Mouse (Mus musculus): Measurements from ENCODE around the gene Wasf1. TPM values are rescaled to one million over a fixed set of nuclear protein-coding genes. Genes with fewer than 3 reads are reported as not detected.
A peak's percentile ranks its signal among the peaks of the same experiment; 100 is the strongest.

The Wasf1 gene
- polyA plus RNA-seq (2015; fragmentation: Nextera tagmentation; extraction: Ambion mirVana), result 15.9 and 21.0 TPM in 2 replicates

DNA sequence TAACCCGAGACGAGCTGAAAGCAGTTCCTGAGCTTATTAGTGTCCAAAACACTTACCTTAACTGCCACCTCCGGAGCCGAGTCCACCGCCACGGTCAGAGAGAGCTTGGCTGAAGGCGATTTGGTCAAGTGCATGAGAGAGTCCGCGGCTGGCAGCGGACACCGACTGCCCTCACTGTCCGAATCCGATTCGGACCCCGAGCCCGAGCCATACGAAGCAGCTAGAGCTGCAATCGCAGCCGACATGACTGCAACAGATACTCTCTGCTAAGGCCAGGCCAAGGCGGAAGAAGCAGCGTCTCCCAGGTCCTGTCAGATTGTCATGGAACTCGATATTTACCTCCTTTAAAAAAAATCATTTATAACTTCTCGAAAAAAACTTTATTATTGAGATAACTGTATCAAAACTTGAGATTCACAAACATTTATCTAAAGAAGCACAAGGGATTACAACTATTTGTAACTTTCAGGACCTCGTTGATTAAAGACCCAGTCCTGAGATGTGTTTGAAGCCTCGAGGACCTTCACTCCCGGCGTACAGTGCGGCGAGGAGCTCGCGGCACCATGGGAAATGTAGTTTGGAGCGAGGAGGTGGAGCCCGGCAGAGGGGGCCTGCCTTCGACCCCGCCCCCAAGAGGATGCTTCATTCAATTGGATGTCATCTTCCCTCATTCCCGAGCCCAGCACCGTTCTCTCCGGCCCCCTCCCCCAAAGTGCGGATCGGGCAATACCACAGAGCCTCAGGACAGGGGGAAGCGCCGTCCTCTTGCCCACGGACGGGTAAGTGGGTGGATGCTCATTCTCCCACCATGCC, at the start of gene Wasf1, which contains the start of gene Cdc40:
Wasf1 (plus strand) TSS at position 645 of the 813 bp plus-strand sequence.
Cdc40 (minus strand) TSS at position 481 of the 813 bp plus-strand sequence.
- Histone ChIP-seq H3K9ac (peak within 1 kb of the TSS; percentile 86), H3K36me3 (no peaks in the 10 kb centered on the region), H3K9me3 (replicated peaks) (no peaks in the 10 kb centered on the region), H3K27me3 (no peaks in the 10 kb centered on the region), H3K4me1 (peaks cover 16% of the 10 kb centered on the region), H3K4me3 (replicated peaks) (peak within 1 kb of the TSS; percentile 93), H3K4me2 (replicated peaks) (peak within 1 kb of the TSS; percentile 75), H3K27ac (replicated peaks) (peak within 1 kb of the TSS; percentile 96)
- peak; percentile 98 for ATAC-seq (ENCODE audit: insufficient number of reproducible peaks, low FRiP score, low TSS enrichment, low read depth)
- WGBS, result under 1% methylated on average over 44 of the region's 44 CpGs

GRCm38 (mm10) chr10:40840086-40840485, 43.2 kb upstream of the Wasf1 start:
- peaks cover 54% of the 10 kb centered on the region for H3K36me3 ChIP-seq
- 0 out of 2 replicates have a peak, but pooled peaks cover 3% of the 10 kb centered on the region for H3K4me1 ChIP-seq
- ATAC-seq (ENCODE audit: insufficient number of reproducible peaks, low FRiP score, low TSS enrichment, low read depth), result no peak
- no peak overlapping the region for H3K9ac ChIP-seq
- H3K27me3 ChIP-seq, result no peaks in the 10 kb centered on the region
- H3K27ac ChIP-seq (replicated peaks), result no peak overlapping the region
- no peak overlapping the region for H3K4me3 ChIP-seq (replicated peaks)
- 80% methylated on average over 5 of the region's 5 CpGs for WGBS
- no peaks in the 10 kb centered on the region for H3K9me3 ChIP-seq (replicated peaks)
- no peak overlapping the region for H3K4me2 ChIP-seq (replicated peaks)

DNA sequence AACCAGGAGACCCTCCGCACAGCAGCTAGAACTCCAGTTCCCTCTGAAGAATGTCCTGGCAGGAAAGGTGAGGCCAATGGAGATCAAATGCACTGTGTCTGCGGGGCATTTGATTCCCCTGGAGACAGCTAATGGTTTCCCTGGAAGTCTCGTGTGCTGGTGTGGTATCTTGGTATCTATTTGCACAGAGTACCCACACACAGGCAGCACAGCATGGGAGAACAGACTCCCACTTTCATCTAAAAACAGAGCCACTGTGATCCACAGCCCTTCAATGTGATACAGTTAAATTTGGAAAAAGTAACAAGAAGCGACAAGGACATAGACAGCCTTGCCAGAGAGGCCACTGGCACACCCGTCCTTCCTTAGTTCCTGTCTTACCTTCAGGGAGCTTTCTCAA, 39.4 kb upstream of the Wasf1 start:
- Histone ChIP-seq H3K27me3 (no peaks in the 10 kb centered on the region), H3K4me1 (0 out of 2 replicates have a peak, but pooled peaks cover 3% of the 10 kb centered on the region), H3K4me3 (replicated peaks) (no peak overlapping the region), H3K27ac (replicated peaks) (no peak overlapping the region), H3K4me2 (replicated peaks) (no peak overlapping the region), H3K9me3 (replicated peaks) (no peaks in the 10 kb centered on the region), H3K9ac (no peak overlapping the region), H3K36me3 (peaks cover 63% of the 10 kb centered on the region)
- no peak for ATAC-seq (ENCODE audit: insufficient number of reproducible peaks, low FRiP score, low TSS enrichment, low read depth)
- 69% methylated on average over 5 of the region's 5 CpGs for WGBS

DNA sequence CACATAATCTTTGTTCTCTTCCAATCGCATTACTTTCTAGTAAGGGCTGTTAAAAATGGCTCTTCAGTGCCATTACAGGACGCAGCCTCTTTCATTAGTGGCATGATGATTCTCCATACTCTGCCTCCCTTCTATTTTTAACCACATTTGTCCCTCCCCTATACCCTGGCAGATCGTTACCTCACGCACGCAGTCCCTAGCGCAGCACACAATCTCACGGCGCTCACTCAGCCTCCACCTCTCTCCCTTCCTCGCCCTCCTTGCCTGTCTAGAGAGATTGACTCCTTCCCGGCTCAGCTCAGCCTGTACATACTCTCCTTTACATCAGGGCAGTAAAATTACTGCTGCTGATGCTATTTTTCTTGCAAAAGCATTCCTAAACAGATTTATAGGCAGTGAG, 38.7 kb upstream of the Wasf1 start:
- H3K36me3 ChIP-seq, result peaks cover 66% of the 10 kb centered on the region
- no peak for ATAC-seq (ENCODE audit: insufficient number of reproducible peaks, low FRiP score, low TSS enrichment, low read depth)

GRCm38 (mm10) chr10:40845626-40846025, 37.6 kb upstream of the Wasf1 start:
- H3K4me2 ChIP-seq (replicated peaks), result no peak overlapping the region
- WGBS, result 74% methylated on average over 6 of the region's 6 CpGs
- no peak overlapping the region for H3K27ac ChIP-seq (replicated peaks)
- 0 out of 2 replicates have a peak, but pooled peaks cover 3% of the 10 kb centered on the region for H3K4me1 ChIP-seq
- peaks cover 60% of the 10 kb centered on the region for H3K36me3 ChIP-seq
- ATAC-seq (ENCODE audit: insufficient number of reproducible peaks, low FRiP score, low TSS enrichment, low read depth), result no peak
- no peak overlapping the region for H3K9ac ChIP-seq
- H3K4me3 ChIP-seq (replicated peaks), result no peak overlapping the region
- no peaks in the 10 kb centered on the region for H3K27me3 ChIP-seq
- no peaks in the 10 kb centered on the region for H3K9me3 ChIP-seq (replicated peaks)

More for the DNA sequence above, 38.7 kb upstream of the Wasf1 start:
- no peaks in the 10 kb centered on the region for H3K27me3 ChIP-seq
- 0 out of 2 replicates have a peak, but pooled peaks cover 3% of the 10 kb centered on the region for H3K4me1 ChIP-seq
- no peak overlapping the region for H3K4me3 ChIP-seq (replicated peaks)
- WGBS, result 51% methylated on average over 10 of the region's 10 CpGs
- H3K27ac ChIP-seq (replicated peaks), result no peak overlapping the region
- H3K9ac ChIP-seq, result no peak overlapping the region
- no peak overlapping the region for H3K4me2 ChIP-seq (replicated peaks)
- no peaks in the 10 kb centered on the region for H3K9me3 ChIP-seq (replicated peaks)

DNA sequence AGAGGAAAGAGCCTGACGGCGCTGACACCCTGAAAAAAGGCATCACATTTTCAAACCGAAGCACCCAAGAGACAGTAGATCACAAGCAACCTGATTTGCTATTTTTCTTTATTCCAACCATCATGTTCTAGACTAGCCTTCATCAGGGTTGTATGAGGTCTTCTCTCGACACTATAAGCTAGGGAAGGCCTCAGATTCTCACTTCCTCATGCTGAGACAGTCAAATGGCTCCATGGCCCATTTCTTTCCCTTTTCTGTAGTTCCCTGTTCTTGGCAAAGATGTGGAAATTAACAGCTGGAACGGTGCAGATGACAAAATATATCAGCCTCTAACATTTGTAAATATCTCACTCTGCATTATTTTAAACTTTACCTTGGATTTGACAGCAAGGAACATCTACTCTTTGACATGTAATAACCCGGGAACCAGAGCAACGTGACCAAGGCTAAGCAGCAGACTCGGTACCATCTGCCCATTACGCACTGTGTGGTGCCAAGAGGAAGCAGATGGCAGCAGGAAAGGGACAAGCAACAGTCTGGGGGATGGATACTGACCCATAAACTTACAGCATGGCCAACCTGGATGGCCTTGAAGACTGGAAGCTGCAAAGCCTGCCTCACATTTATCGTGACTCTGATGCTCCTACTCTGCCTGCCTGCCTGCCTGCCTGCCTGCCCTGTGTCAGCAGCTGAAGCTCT, 36.0 kb upstream of the Wasf1 start:
- Histone ChIP-seq H3K27me3 (no peaks in the 10 kb centered on the region), H3K4me2 (replicated peaks) (no peak overlapping the region), H3K4me3 (replicated peaks) (no peak overlapping the region), H3K9me3 (replicated peaks) (no peaks in the 10 kb centered on the region), H3K27ac (replicated peaks) (no peak overlapping the region), H3K36me3 (peaks cover 44% of the 10 kb centered on the region), H3K9ac (no peak overlapping the region), H3K4me1 (0 out of 2 replicates have a peak, but pooled peaks cover 3% of the 10 kb centered on the region)
- 93% methylated on average over 10 of the region's 10 CpGs for WGBS
- no peak for ATAC-seq (ENCODE audit: insufficient number of reproducible peaks, low FRiP score, low TSS enrichment, low read depth)

DNA sequence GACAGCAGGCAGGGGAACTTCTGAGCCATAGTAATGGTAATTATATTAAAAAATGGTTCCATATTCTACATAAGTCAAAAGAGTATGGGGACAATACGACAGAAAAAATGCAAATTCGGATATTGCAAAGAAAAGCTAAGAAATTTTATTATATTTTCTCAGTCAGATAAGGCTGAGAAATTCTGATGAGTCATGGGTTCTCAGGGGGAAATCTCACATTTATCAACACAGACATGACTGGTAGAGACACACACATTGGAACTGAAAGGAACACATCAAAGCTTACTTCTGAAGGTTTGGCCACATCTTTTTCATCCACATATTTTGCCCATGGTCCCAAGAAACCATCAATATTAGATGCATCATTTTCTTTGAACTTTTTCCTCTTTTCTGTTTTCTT, 32.6 kb upstream of the Wasf1 start:
- H3K9ac ChIP-seq, result no peak overlapping the region
- peaks cover 27% of the 10 kb centered on the region for H3K36me3 ChIP-seq
- no peak for ATAC-seq (ENCODE audit: insufficient number of reproducible peaks, low FRiP score, low TSS enrichment, low read depth)
- H3K27ac ChIP-seq (replicated peaks), result no peak overlapping the region
- WGBS, result 88% methylated on average over 2 of the region's 2 CpGs
- no peaks in the 10 kb centered on the region for H3K27me3 ChIP-seq
- H3K9me3 ChIP-seq (replicated peaks), result no peaks in the 10 kb centered on the region
- no peak overlapping the region for H3K4me2 ChIP-seq (replicated peaks)
- H3K4me3 ChIP-seq (replicated peaks), result no peak overlapping the region
- no peaks in the 10 kb centered on the region for H3K4me1 ChIP-seq

DNA sequence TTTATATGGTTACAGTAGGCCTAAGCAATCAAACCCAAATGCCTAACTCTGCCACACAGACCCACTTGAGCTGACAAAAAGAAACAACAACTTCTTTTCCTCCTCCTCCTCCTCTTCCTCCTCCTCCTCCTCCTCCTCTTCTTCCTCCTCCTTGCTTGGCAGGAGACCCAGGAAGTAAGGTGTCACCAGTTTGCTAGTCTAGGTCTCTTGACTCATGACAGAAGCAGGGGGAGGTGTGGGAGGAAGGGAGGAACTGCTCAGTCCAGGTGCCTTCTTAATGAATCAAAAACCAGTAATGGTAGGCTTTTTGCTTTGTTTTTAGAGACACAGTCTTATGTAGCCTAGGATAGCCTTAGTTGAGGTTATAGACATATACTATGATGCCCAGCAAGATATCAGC, 32.1 kb upstream of the Wasf1 start:
- Histone ChIP-seq H3K4me1 (no peaks in the 10 kb centered on the region), H3K4me3 (replicated peaks) (no peak overlapping the region), H3K36me3 (peaks cover 27% of the 10 kb centered on the region), H3K27me3 (no peaks in the 10 kb centered on the region), H3K4me2 (replicated peaks) (no peak overlapping the region), H3K27ac (replicated peaks) (no peak overlapping the region), H3K9me3 (replicated peaks) (no peaks in the 10 kb centered on the region), H3K9ac (no peak overlapping the region)
- ATAC-seq (ENCODE audit: insufficient number of reproducible peaks, low FRiP score, low TSS enrichment, low read depth), result no peak

- no peak for ATAC-seq (ENCODE audit: insufficient number of reproducible peaks, low FRiP score, low TSS enrichment, low read depth)
- Histone ChIP-seq H3K4me2 (replicated peaks) (no peak overlapping the region), H3K9ac (no peak overlapping the region), H3K27ac (replicated peaks) (no peak overlapping the region), H3K36me3 (no peaks in the 10 kb centered on the region), H3K4me3 (replicated peaks) (no peak overlapping the region), H3K9me3 (replicated peaks) (no peaks in the 10 kb centered on the region), H3K27me3 (no peaks in the 10 kb centered on the region), H3K4me1 (no peaks in the 10 kb centered on the region)
- 45% methylated on average over 2 of the region's 2 CpGs for WGBS
These were observed 27.7 kb upstream of the Wasf1 start for GRCm38 (mm10) chr10:40855616-40856015.

DNA sequence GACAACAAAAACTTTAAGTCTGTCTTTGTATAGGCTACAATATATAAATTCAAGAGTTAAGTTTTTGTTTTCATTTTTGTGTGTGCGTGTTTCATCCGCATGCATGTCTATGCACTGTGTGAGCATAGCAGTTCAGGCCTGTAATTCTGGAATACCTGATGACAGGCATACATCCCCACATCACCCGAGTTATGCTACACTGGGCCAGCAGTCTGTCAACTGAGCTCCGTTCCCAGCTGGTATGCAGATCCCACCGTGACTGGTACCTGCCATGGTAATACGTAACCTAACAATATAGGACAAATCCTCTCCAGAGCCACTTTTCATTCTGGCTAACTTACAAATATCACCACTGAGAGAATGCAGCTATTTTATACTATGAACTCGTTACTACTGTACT, 26.6 kb upstream of the Wasf1 start:
- ATAC-seq (ENCODE audit: insufficient number of reproducible peaks, low FRiP score, low TSS enrichment, low read depth), result no peak

GRCm38 (mm10) chr10:40857599-40857998, 25.7 kb upstream of the Wasf1 start:
- no peaks in the 10 kb centered on the region for H3K4me1 ChIP-seq
- no peak overlapping the region for H3K4me2 ChIP-seq (replicated peaks)
- H3K27ac ChIP-seq (replicated peaks), result no peak overlapping the region
- no peaks in the 10 kb centered on the region for H3K27me3 ChIP-seq
- H3K4me3 ChIP-seq (replicated peaks), result no peak overlapping the region
- no peak for ATAC-seq (ENCODE audit: insufficient number of reproducible peaks, low FRiP score, low TSS enrichment, low read depth)
- no peaks in the 10 kb centered on the region for H3K9me3 ChIP-seq (replicated peaks)
- no peak overlapping the region for H3K9ac ChIP-seq
- WGBS, result 78% methylated on average over 8 of the region's 8 CpGs
- H3K36me3 ChIP-seq, result no peaks in the 10 kb centered on the region

More for the DNA sequence above, 26.6 kb upstream of the Wasf1 start:
- H3K27ac ChIP-seq (replicated peaks), result no peak overlapping the region
- no peaks in the 10 kb centered on the region for H3K36me3 ChIP-seq
- H3K9ac ChIP-seq, result no peak overlapping the region
- H3K4me3 ChIP-seq (replicated peaks), result no peak overlapping the region
- no peak overlapping the region for H3K4me2 ChIP-seq (replicated peaks)
- no peaks in the 10 kb centered on the region for H3K27me3 ChIP-seq
- no peaks in the 10 kb centered on the region for H3K4me1 ChIP-seq
- WGBS, result 77% methylated on average over 7 of the region's 7 CpGs
- H3K9me3 ChIP-seq (replicated peaks), result no peaks in the 10 kb centered on the region
